Mouse (Mus musculus) CH12.LX (cell line): ENCODE measurements around the gene Plekha4.
"Not testable (repeated sequence)": the region's sequence is repeated elsewhere in the genome, so short reads cannot be mapped to it uniquely, and the experiment has no call there.

Experiments
- CTCF ChIP-seq, 2 experiments: IDR thresholded peaks in 1 of 2; conservative IDR thresholded peaks in 1 of 2; 2 replicates each; pipeline ENCODE4 v1.5.1; 2011 to 2012; ENCODE audit warnings: low read depth in 2 of 2, low read length in 2 of 2, improper control_type of control experiment in 1 of 2, inconsistent platforms in 1 of 2, mild to moderate bottlenecking in 1 of 2, moderate library complexity in 1 of 2
- E2F4 ChIP-seq: IDR thresholded peaks from 2 replicates; pipeline ENCODE4 v1.6.1; 2011; ENCODE audit warnings: low read depth, low read length, improper control_type of control experiment; ENCODE audit not compliant: insufficient replicate concordance
- EP300 ChIP-seq: IDR thresholded peaks from 2 replicates; pipeline ENCODE4 v1.6.1; 2011; ENCODE audit warnings: low read length, improper control_type of control experiment

DNA sequence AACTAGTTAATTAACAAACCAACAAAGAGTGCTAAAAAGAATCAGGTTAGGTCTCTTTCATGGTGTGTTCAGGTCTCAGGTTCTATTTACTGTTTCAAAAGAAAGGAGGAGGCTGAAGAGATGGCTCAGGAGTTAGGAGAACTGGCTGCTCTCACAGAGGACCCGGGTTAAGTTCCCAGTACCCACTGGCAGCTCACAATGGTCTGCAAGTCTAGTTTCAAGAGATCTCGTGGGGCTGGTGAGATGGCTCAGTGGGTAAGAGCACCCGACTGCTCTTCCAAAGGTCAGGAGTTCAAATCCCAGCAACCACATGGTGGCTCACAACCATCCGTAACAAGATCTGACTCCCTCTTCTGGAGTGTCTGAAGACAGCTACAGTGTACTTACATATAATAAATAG is 45.8 kb upstream of the Plekha4 start:
- TF ChIP-seq CTCF (conservative IDR thresholded peaks at IDR 0.05 in 1 of 2, IDR thresholded peaks at IDR 0.05 in 1 of 2; ENCODE audit: low read depth in 2 of 2, low read length in 2 of 2); EP300; E2F4: not testable (repeated sequence)
